ENCODE assay signal across 8 mouse cellular contexts in the genomic region with DNA sequence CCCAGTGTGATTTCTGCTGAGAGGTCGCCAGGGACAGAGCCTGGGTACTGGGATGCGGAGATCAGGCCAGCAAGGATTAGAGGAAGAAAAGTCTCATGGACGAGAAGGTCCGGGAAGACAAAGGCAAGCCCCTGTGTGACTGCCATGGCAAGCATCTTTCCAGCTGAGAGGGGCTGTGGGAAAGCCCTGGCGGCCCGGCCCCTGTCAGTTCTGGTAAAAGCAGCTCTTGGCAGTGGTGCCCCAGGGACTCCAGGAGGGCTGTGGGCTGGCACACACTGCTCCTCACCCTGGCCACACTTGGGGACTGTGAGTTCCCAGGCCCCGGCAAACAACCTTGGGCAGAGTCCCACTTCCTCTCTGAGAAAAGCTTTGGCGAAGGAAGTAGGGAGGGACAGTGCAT.
DNase-seq lines count a peak whose midpoint lies in the region; ATAC-seq and TF ChIP-seq lines count a peak whose summit lies in the region.
"Had no signal": no experiment of that assay in that cellular context is flagged by ENCODE, and none has a peak within 500 bp of the region (broad histone marks: within the 10 kb centered on the region; RNA-seq: fewer than 3 reads in every experiment).

No protein-coding gene starts in this region.

- no peak for TF ChIP-seq POLR2A in bone marrow macrophage, adult 2 months (IDR thresholded peaks at IDR 0.05; ENCODE audit: borderline replicate concordance, low read depth, low read length)

- H3K27ac ChIP-seq in bone marrow macrophage, adult 2 months (ENCODE audit: insufficient read depth, low read depth, low read length) = peak overlapping the region; percentile 96
- peak overlapping the region; percentile 42 for H3K27ac ChIP-seq in brown adipose tissue, adult 24 weeks (replicated peaks; ENCODE audit: low read depth, low read length)
- H3K27ac ChIP-seq: limb, embryonic 15.5 days had no signal

- DNase-seq in frontal cortex, adult 2 months (ENCODE audit: extremely low spot score in 1 of 2, low spot score in 1 of 2) = peak; percentile 58 to 65
- no peak for DNase-seq in liver
- no peak for DNase-seq in ovary, postnatal 10 days (ENCODE audit: low spot score)

- H3K4me3 ChIP-seq in bone marrow macrophage, adult 2 months (ENCODE audit: insufficient read depth, low read length) = no peak overlapping the region
- H3K4me3 ChIP-seq in brown adipose tissue, adult 24 weeks (ENCODE audit: insufficient read depth, low read depth, low read length) = no peak overlapping the region
- H3K4me3 ChIP-seq: limb, embryonic 15.5 days had no signal

- H3K4me1 ChIP-seq in bone marrow macrophage, adult 2 months (ENCODE audit: control insufficient read depth, insufficient read depth, low read length) = peaks cover 45% of the 10 kb centered on the region
- peaks cover 32% of the 10 kb centered on the region for H3K4me1 ChIP-seq in brown adipose tissue, adult 24 weeks (ENCODE audit: control insufficient read depth, insufficient read depth, insufficient read length, low read length)

- TF ChIP-seq CTCF in bone marrow macrophage, adult 2 months (IDR thresholded peaks at IDR 0.05; ENCODE audit: low read depth, low read length) = no peak

- peak; percentile 39 for ATAC-seq in megakaryocyte, adult 5-6 weeks (ENCODE audit: poor library complexity, severe bottlenecking)
- ATAC-seq in activated CD4-positive, CD25-positive, alpha-beta regulatory T cell, adult 4 months = no peak

Comparison
In these comparisons a context has a peak if more than half of its experiments do, and no peak if none do; other contexts are left out.
1. DNase-seq: peak in frontal cortex, adult 2 months (2 of 2); none in liver (single experiment) and ovary, postnatal 10 days (single experiment).